Mouse (Mus musculus) cerebellum, adult 11 months (tissue): ENCODE measurements at regions not wholly inside any gene's neighbourhood (a gene's known extent, or its start where the extent isn't known, plus 50 kb on each side); places are given as distances from the start of the nearest gene placed in this dataset.
"Not testable (repeated sequence)": the region's sequence is repeated elsewhere in the genome, so short reads cannot be mapped to it uniquely, and the experiment has no call there.

ENCODE experiments used
- DNase-seq: peaks from one replicate; pipeline ENCODE4 v3.0.0; 2022

DNA sequence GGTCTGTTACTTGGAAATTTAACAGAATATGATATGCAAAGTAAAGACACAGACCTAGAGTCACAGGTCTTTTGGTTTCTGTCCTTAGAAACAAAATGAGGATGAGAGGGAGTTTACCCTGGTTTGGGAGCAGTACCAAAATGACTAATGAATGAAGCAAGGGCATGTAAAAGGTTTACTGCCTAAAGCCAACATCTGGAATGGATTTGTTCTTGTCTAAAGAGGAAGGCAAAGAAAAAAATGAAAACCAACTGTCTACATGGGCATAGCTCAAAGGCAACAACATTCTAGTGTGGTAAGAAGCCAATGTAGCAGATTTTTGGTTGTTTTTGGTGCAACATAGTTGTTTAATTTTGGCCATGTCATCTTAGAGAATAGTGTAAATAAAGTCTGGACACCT, 203.5 kb upstream of the Diaph2 start:
- no peak for DNase-seq

DNA sequence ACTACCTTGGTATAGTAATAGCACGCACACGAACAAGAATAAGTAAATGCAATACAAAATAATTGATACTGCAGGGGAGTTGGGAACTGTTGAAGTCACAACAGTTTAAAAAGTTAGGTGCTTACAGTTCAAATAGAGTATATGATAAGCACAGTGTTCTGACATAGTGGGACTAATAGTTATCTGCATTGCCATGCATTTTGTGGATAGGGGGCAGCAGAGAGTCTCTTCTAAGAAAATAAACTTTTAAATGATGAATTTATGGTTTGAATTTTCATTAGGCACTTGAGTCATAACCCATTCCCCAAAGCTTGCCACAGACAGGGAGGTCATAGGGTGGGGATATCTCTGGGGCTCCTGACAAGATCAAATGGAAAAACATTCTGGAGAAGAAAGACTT, 201.9 kb upstream of the Diaph2 start:
- no peak for DNase-seq

DNA sequence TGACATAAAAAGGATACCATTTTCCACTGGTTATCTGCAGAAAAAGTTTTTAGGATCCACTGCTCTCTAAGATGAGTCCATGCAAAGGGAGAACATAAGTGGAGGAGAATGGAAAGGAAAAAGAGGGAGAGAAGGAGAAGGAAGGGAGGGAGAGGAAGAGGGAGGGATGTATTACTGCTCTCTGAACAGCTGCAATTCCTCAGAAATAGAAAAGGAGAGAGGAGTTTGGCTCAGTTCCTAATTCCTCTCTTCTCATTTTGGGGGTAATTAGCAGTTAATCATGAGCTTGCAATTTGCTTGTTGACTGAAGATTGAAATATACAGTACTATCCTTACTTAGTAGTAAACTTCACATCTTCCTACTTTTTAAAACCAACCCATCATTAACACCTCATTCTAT, 193.5 kb upstream of the Diaph2 start:
- no peak for DNase-seq

DNA sequence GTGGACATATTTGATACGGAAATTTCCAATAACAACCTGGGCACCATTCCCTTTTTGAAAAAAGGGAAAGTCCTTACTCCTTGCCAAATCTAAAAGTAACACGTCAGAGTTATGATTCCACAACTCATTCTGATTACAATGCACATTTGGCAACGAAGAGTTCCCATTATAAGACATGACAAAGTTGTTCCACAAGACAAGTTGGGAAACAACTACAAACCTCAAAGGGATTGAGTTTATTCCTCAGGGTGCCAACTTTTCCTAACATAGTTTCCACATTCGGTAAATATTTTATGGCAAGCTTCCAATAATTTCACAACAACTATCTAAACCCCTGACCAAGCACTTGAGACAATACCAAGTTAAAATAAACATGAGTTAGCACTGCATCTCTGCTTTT, 150.1 kb upstream of the Diaph2 start:
- no peak for DNase-seq

GRCm38 (mm10) chrX:129607842-129608241, 141.7 kb upstream of the Diaph2 start:
- no peak for DNase-seq

- DNase-seq = not testable (repeated sequence)
Measured at GRCm38 (mm10) chrX:129611500-129611899, 138.0 kb upstream of the Diaph2 start.

DNA sequence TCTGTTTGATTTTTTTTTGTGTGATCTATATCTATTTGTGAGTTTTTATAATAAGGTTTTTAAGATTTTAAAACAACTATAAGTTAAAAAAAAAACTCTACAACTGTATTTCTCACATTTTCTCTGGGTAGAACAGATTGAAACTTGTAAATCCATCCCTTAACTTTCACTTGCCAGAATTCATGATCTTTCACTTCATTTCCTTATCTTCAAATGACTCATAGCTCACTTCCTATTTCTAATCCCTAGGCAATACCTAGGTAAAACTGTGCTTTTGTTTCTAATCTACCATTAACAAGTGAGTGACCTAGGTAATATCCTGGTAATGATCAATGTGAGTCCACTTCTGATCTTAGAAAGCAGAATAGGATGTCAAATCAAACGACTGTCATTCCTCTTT, 112.5 kb upstream of the Diaph2 start:
- DNase-seq = no peak

- DNase-seq = no peak
Measured at GRCm38 (mm10) chrX:129645106-129645505, 104.4 kb upstream of the Diaph2 start.

DNA sequence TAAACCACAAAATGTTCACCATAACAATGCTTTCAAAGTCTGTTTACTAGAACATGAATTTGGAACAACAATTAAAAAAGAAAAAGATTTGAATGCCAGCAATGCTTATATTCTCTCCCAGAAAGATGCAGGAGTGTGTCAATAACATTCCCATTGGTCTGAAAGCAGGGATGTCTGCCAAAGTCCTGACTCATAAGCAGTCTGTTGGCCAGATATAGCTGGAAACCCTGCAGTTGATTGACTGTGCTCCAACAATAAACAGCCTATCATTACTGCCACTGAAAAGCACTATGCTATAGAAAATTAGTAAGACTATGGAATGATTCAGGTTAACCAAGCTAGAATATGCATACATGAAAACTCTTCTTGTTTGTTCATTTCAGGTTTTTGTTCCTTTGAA, 92.6 kb upstream of the Diaph2 start:
- DNase-seq = peak; percentile 37

DNA sequence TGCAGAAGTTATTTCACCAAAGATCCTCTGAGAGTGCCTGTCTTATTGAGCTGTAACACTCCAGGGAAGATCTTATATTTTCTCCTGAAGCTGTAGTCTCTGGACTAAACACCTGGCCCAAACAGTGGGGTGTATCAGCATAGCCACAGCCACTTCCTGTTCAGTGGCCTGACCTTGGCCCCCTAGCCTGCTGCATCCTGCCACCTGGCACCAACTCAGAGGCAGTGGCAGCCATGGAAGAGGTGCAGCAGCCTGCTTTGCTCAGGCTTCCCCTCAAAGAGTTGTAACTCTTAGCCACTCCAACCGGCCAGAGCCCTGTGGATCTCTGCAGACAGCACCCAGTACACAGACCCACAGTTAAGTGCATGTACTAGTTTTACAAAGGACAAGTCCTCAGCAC, 58.9 kb upstream of the Diaph2 start:
- no peak for DNase-seq
